Mouse (Mus musculus) small intestine, adult 2 months (tissue): Measurements from ENCODE around the gene Enpp7.

Source experiments
- CTCF ChIP-seq: fragments of 200-500 bp; IDR thresholded peaks from 2 replicates; pipeline ENCODE4 v1.5.1; 2012; ENCODE audit warnings: low read depth, mild to moderate bottlenecking, control low read depth, inconsistent platforms, low read length, moderate library complexity, mixed read lengths; ENCODE audit not compliant: insufficient replicate concordance, insufficient read length; ENCODE audit errors: extremely low read depth
- POLR2A ChIP-seq: fragments of 200-500 bp; IDR thresholded peaks from 2 replicates; pipeline ENCODE4 v1.6.1; 2012; ENCODE audit warnings: low read depth, mild to moderate bottlenecking, control low read depth, inconsistent platforms, low read length, moderate library complexity

DNA sequence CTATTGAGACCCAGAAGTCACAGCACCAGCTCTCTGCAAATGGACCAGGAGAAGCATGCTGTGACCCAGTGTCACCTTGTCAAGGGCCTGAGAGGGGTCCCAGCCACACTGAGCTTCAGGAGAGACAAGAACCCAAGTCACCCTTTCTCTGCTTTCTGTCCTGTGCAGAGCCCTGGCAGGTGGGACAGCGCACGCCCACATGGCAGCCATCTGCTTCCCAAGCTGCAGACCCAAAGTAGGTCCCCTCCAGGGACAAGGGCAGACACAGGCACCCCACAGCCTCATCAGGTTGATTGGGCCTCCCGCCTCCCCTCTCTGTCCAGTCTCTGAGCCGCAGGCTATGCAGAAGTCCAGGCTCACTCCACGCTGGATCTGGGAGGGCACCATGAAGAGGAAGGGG, 24.1 kb upstream of the Enpp7 start:
- no peak for TF ChIP-seq POLR2A
- TF ChIP-seq CTCF, result no peak
